Mouse (Mus musculus) forebrain, embryonic 14.5 days (tissue): Measurements from ENCODE around the gene Gnao1. TPM values are rescaled to one million over a fixed set of nuclear protein-coding genes. Genes with fewer than 3 reads are reported as not detected.
A peak's percentile ranks its signal among the peaks of the same experiment; 100 is the strongest.

Experiments
- ATAC-seq: fragments of 200-750 bp; cut with Nextera tagmentation; 2 replicates; pipeline ENCODE4 v1.8.0; 2017; ENCODE audit warnings: mild to moderate bottlenecking, moderate library complexity
- DNase-seq: peaks from one replicate; pipeline ENCODE4 v3.0.0-alpha.2; 2015; ENCODE audit warnings: low spot score
- H3K27ac ChIP-seq: fragments of 300-500 bp; sonication (generic); 2 replicates; pipeline ENCODE4 v1.5.1; 2014; ENCODE audit warnings: low read depth, mild to moderate bottlenecking, control low read depth, low read length, moderate library complexity
- H3K27me3 ChIP-seq: fragments of 300-500 bp; sonication (generic); replicated peaks from 2 replicates; pipeline ENCODE4 v1.6.1; 2014; ENCODE audit warnings: low read length, control low read depth, mixed read lengths; ENCODE audit not compliant: control insufficient read depth, insufficient read depth
- H3K36me3 ChIP-seq: fragments of 300-500 bp; sonication (generic); 2 replicates; pipeline ENCODE4 v1.6.1; 2014; ENCODE audit warnings: low read length, control low read depth; ENCODE audit not compliant: control insufficient read depth, insufficient read depth
- H3K4me1 ChIP-seq: fragments of 300-500 bp; sonication (generic); 2 replicates; pipeline ENCODE4 v1.6.1; 2014; ENCODE audit warnings: antibody characterized with exemption, low read length, control low read depth; ENCODE audit not compliant: control insufficient read depth, insufficient read depth
- H3K4me2 ChIP-seq: fragments of 300-500 bp; sonication (generic); 2 replicates; pipeline ENCODE4 v1.6.1; 2014; ENCODE audit warnings: mild to moderate bottlenecking, control low read depth, low read length
- H3K4me3 ChIP-seq: fragments of 300-500 bp; sonication (generic); 2 replicates; pipeline ENCODE4 v1.5.1; 2014; ENCODE audit warnings: low read depth, low read length, control low read depth
- H3K9ac ChIP-seq: fragments of 300-500 bp; sonication (generic); 2 replicates; pipeline ENCODE4 v1.6.1; 2014; ENCODE audit warnings: mild to moderate bottlenecking, low read length, control low read depth, moderate library complexity
- H3K9me3 ChIP-seq: fragments of 300-500 bp; sonication (generic); replicated peaks from 2 replicates; pipeline ENCODE4 v1.6.1; 2016; ENCODE audit warnings: low read length, control low read depth, mixed read lengths; ENCODE audit not compliant: control insufficient read depth
- WGBS: fragments of 180-500 bp; shearing (Covaris S2); extraction: QIAGEN DNeasy Blood & Tissue Kit; methylation state at CpG from one replicate; pipeline ENCODE4 v1.1.7; 2014; 5-methylcytosine and 5-hydroxymethylcytosine counted together
- polyA plus RNA-seq: library from polyadenylated mRNA; unstranded; fragments of >200 nt; fragmentation: Nextera tagmentation; extraction: Ambion mirVana; gene quantifications from 2 replicates; pipeline ENCODE4 v1.2.1, GENCODE M21; 2014

Gnao1 gene
- polyA plus RNA-seq, 1 experiment from 2014 or later: 107 TPM

- ATAC-seq (peak; percentile 40), DNase-seq (no peak)
- Histone ChIP-seq H3K27ac (no peak overlapping the region), H3K36me3 (peaks cover 4% of the 10 kb centered on the region; the same call in 1 of the 2 replicates), H3K9ac (no peak overlapping the region), H3K4me2 (no peak overlapping the region), H3K4me3 (no peak overlapping the region), H3K4me1 (peaks cover 13% of the 10 kb centered on the region), H3K9me3 (no peaks in the 10 kb centered on the region), H3K27me3 (no peaks in the 10 kb centered on the region)
- 61% methylated on average over 2 of the region's 2 CpGs for WGBS
These were observed 123.5 kb downstream of the Gnao1 start for GRCm38 (mm10) chr8:93933288-93933687.

- no peak overlapping the region for H3K27ac ChIP-seq
- peaks cover 3% of the 10 kb centered on the region; the same call in 1 of the 2 replicates for H3K4me1 ChIP-seq
- H3K4me3 ChIP-seq: no peak overlapping the region
- H3K27me3 ChIP-seq: no peaks in the 10 kb centered on the region
- peaks cover 8% of the 10 kb centered on the region; the same call in 1 of the 2 replicates for H3K36me3 ChIP-seq
- WGBS: 100% methylated on average over 3 of the region's 3 CpGs
- H3K9me3 ChIP-seq: no peaks in the 10 kb centered on the region
- no peak overlapping the region for H3K9ac ChIP-seq
- ATAC-seq: no peak
- no peak for DNase-seq
- no peak overlapping the region for H3K4me2 ChIP-seq
These were observed 128.4 kb downstream of the Gnao1 start for GRCm38 (mm10) chr8:93938193-93938592.

- 73% methylated on average over 11 of the region's 11 CpGs for whole genome bisulfite sequencing
- Histone ChIP-seq H3K4me2 (no peak overlapping the region), H3K27me3 (no peaks in the 10 kb centered on the region), H3K9ac (no peak overlapping the region), H3K4me3 (no peak overlapping the region), H3K27ac (no peak overlapping the region), H3K4me1 (peaks cover 3% of the 10 kb centered on the region; the same call in 1 of the 2 replicates), H3K36me3 (peaks cover 29% of the 10 kb centered on the region; the same call in 1 of the 2 replicates), H3K9me3 (no peaks in the 10 kb centered on the region)
- ATAC-seq (no peak), DNase-seq (no peak)
These were observed 131.0 kb downstream of the Gnao1 start for GRCm38 (mm10) chr8:93940542-93941423.

- H3K27me3 ChIP-seq: no peaks in the 10 kb centered on the region
These were observed 131.9 kb downstream of the Gnao1 start for GRCm38 (mm10) chr8:93941636-93942054.

GRCm38 (mm10) chr8:93945781-93946180, 136.0 kb downstream of the Gnao1 start:
- Histone ChIP-seq H3K4me1 (peaks cover 3% of the 10 kb centered on the region; the same call in 1 of the 2 replicates), H3K4me3 (no peak overlapping the region), H3K4me2 (no peak overlapping the region), H3K27ac (no peak overlapping the region), H3K36me3 (peaks cover 76% of the 10 kb centered on the region), H3K9me3 (no peaks in the 10 kb centered on the region), H3K9ac (no peak overlapping the region), H3K27me3 (no peaks in the 10 kb centered on the region)
- no peak for ATAC-seq
- DNase-seq: no peak
- WGBS: 91% methylated on average over 4 of the region's 4 CpGs

More at GRCm38 (mm10) chr8:93941636-93942054, 131.9 kb downstream of the Gnao1 start:
- Histone ChIP-seq H3K27ac (no peak overlapping the region), H3K4me1 (peaks cover 3% of the 10 kb centered on the region; the same call in 1 of the 2 replicates), H3K4me2 (no peak overlapping the region), H3K9ac (no peak overlapping the region), H3K9me3 (no peaks in the 10 kb centered on the region), H3K36me3 (peaks cover 38% of the 10 kb centered on the region), H3K4me3 (no peak overlapping the region)
- WGBS: 74% methylated on average over 4 of the region's 4 CpGs
- DNase-seq (no peak), ATAC-seq (0 out of 2 replicates have a peak, but pooled peaks have one; percentile 29)

- Histone ChIP-seq H3K4me3 (no peak overlapping the region), H3K9ac (no peak overlapping the region), H3K4me1 (peaks cover 2% of the 10 kb centered on the region; the same call in 1 of the 2 replicates), H3K9me3 (no peaks in the 10 kb centered on the region), H3K27ac (no peak overlapping the region), H3K27me3 (no peaks in the 10 kb centered on the region), H3K4me2 (no peak overlapping the region), H3K36me3 (peaks cover 82% of the 10 kb centered on the region)
- no peak for DNase-seq
- WGBS: 100% methylated on average over 1 of the region's 1 CpGs
- no peak for ATAC-seq
These were observed 136.6 kb downstream of the Gnao1 start for GRCm38 (mm10) chr8:93946397-93946796.

- peaks cover 94% of the 10 kb centered on the region for H3K36me3 ChIP-seq
- no peak overlapping the region for H3K4me2 ChIP-seq
- no peaks in the 10 kb centered on the region for H3K4me1 ChIP-seq
- H3K27ac ChIP-seq: no peak overlapping the region
- ATAC-seq: no peak
- no peak overlapping the region for H3K9ac ChIP-seq
- no peak for DNase-seq
- WGBS: 87% methylated on average over 14 of the region's 14 CpGs
- no peak overlapping the region for H3K4me3 ChIP-seq
- no peaks in the 10 kb centered on the region for H3K27me3 ChIP-seq
- H3K9me3 ChIP-seq: no peaks in the 10 kb centered on the region
These were observed 140.4 kb downstream of the Gnao1 start for GRCm38 (mm10) chr8:93950133-93950532.

GRCm38 (mm10) chr8:93952511-93952910, 142.7 kb downstream of the Gnao1 start:
- H3K27me3 ChIP-seq: no peaks in the 10 kb centered on the region
- no peaks in the 10 kb centered on the region for H3K4me1 ChIP-seq
- H3K36me3 ChIP-seq: peaks cover 95% of the 10 kb centered on the region
- DNase-seq (no peak), ATAC-seq (no peak)
- 84% methylated on average over 9 of the region's 9 CpGs for WGBS
- no peak overlapping the region; the same call in 1 of the 2 replicates for H3K27ac ChIP-seq
- no peak overlapping the region for H3K4me3 ChIP-seq
- no peaks in the 10 kb centered on the region for H3K9me3 ChIP-seq
- no peak overlapping the region for H3K4me2 ChIP-seq
- H3K9ac ChIP-seq: no peak overlapping the region

- Histone ChIP-seq H3K27ac (no peak overlapping the region), H3K9ac (no peak overlapping the region), H3K9me3 (no peaks in the 10 kb centered on the region), H3K4me2 (no peak overlapping the region), H3K4me1 (no peaks in the 10 kb centered on the region), H3K27me3 (no peaks in the 10 kb centered on the region), H3K36me3 (peaks cover 86% of the 10 kb centered on the region), H3K4me3 (no peak overlapping the region)
- 83% methylated on average over 9 of the region's 9 CpGs for WGBS
- no peak for ATAC-seq
- DNase-seq: peak; percentile 25
These were observed 148.6 kb downstream of the Gnao1 start for GRCm38 (mm10) chr8:93958402-93958801.
